Mouse (Mus musculus) frontal cortex, postnatal 10 days (tissue): ENCODE data around the gene Grk4.
"Not testable (repeated sequence)": the region's sequence is repeated elsewhere in the genome, so short reads cannot be mapped to it uniquely, and the experiment has no call there.

ENCODE experiments used
- DNase-seq, 2 experiments: peaks; one replicate each; pipeline ENCODE4 v3.0.0; 2022; ENCODE audit warnings: low spot score in 2 of 2, mixed read lengths in 1 of 2

Gene Grk4

GRCm38 (mm10) chr5:34708436-34708835 is 48.3 kb downstream of the Grk4 start:
- DNase-seq = no peak

- DNase-seq = not testable (repeated sequence)
These were observed 54.2 kb downstream of the Grk4 start for GRCm38 (mm10) chr5:34714371-34714770.

GRCm38 (mm10) chr5:34714816-34715215 is 54.6 kb downstream of the Grk4 start:
- DNase-seq = no peak

GRCm38 (mm10) chr5:34729141-34729540 is 69.0 kb downstream of the Grk4 start:
- no peak for DNase-seq

GRCm38 (mm10) chr5:34730255-34730654 is 70.1 kb downstream of the Grk4 start:
- DNase-seq = no peak

GRCm38 (mm10) chr5:34751477-34751876 is 91.3 kb downstream of the Grk4 start:
- DNase-seq = no peak

- no peak for DNase-seq
These were observed 98.6 kb downstream of the Grk4 start for GRCm38 (mm10) chr5:34758762-34759161.

GRCm38 (mm10) chr5:34760850-34761508 is 100.8 kb downstream of the Grk4 start:
- DNase-seq = peak in 1 of 2 experiments; percentile 30

- peak; percentile 96 to 98 for DNase-seq
These were observed 101.3 kb downstream of the Grk4 start, which contains the start of gene Htt for GRCm38 (mm10) chr5:34761509-34761908. Gene Htt, plus strand, starts transcription at chr5:34761740.

- DNase-seq = peak; percentile 49 to 50
These were observed 101.9 kb downstream of the Grk4 start for GRCm38 (mm10) chr5:34761934-34762611.

GRCm38 (mm10) chr5:34771818-34772217 is 111.6 kb downstream of the Grk4 start:
- no peak for DNase-seq

- no peak for DNase-seq
These were observed 112.6 kb downstream of the Grk4 start for GRCm38 (mm10) chr5:34772696-34773245.

GRCm38 (mm10) chr5:34773392-34773791 is 113.2 kb downstream of the Grk4 start:
- no peak for DNase-seq

GRCm38 (mm10) chr5:34785027-34785426 is 124.8 kb downstream of the Grk4 start:
- DNase-seq = no peak

GRCm38 (mm10) chr5:34791141-34791540 is 131.0 kb downstream of the Grk4 start:
- no peak for DNase-seq

- no peak for DNase-seq
These were observed 140.2 kb downstream of the Grk4 start for GRCm38 (mm10) chr5:34800292-34800953.
